Mouse (Mus musculus): ENCODE results near the gene Olfr61. TPM values are rescaled to one million over a fixed set of nuclear protein-coding genes. Genes with fewer than 3 reads are reported as not detected.
"Not testable (repeated sequence)": the region's sequence is repeated elsewhere in the genome, so short reads cannot be mapped to it uniquely, and the experiment has no call there.

Gene Olfr61
- total RNA-seq (2014; fragmentation: Nextera tagmentation), result not detected in 2 replicates
- total RNA-seq (2017), result not detected in 2 replicates

GRCm38 (mm10) chr7:140628670-140629069 lies at the start of gene Olfr61:
TSS of gene Olfr61 (plus strand) at chr7:140628970.
- ATAC-seq (replicated peaks; ENCODE audit: poor library complexity, severe bottlenecking), result not testable (repeated sequence)

GRCm38 (mm10) chr7:140600969-140601368 lies 27.8 kb upstream of the Olfr61 start, which contains the start of gene Olfr46:
TSS of gene Olfr46 (plus strand) at chr7:140601269.
- not testable (repeated sequence) for ATAC-seq (replicated peaks; ENCODE audit: poor library complexity, severe bottlenecking)

GRCm38 (mm10) chr7:140630559-140630958 lies 1.8 kb downstream of the Olfr61 start:
- no peak for ATAC-seq (replicated peaks; ENCODE audit: poor library complexity, severe bottlenecking)

GRCm38 (mm10) chr7:140646152-140646551 lies 17.4 kb downstream of the Olfr61 start, which contains the start of gene Olfr53:
TSS of gene Olfr53 (plus strand) at chr7:140646452.
- no peak for ATAC-seq (replicated peaks; ENCODE audit: poor library complexity, severe bottlenecking)

GRCm38 (mm10) chr7:140659630-140660029 lies 30.9 kb downstream of the Olfr61 start, which contains the start of gene Olfr539:
TSS of gene Olfr539 (plus strand) at chr7:140659930.
- no peak for ATAC-seq (replicated peaks; ENCODE audit: poor library complexity, severe bottlenecking)

GRCm38 (mm10) chr7:140670693-140671092 lies 41.9 kb downstream of the Olfr61 start:
- ATAC-seq (replicated peaks; ENCODE audit: poor library complexity, severe bottlenecking), result not testable (repeated sequence)

- ATAC-seq (replicated peaks; ENCODE audit: poor library complexity, severe bottlenecking), result no peak
Observed at GRCm38 (mm10) chr7:140675863-140676262, 47.1 kb downstream of the Olfr61 start.

GRCm38 (mm10) chr7:140679591-140679990 lies 50.8 kb downstream of the Olfr61 start:
- ATAC-seq (replicated peaks; ENCODE audit: poor library complexity, severe bottlenecking), result not testable (repeated sequence)

GRCm38 (mm10) chr7:140681651-140682050 lies 52.9 kb downstream of the Olfr61 start, which contains the start of gene Olfr45:
TSS of gene Olfr45 (plus strand) at chr7:140681951.
- no peak for ATAC-seq (replicated peaks; ENCODE audit: poor library complexity, severe bottlenecking)

Other genes starting within 250 kb of the Olfr61 start
- not detected in 2 replicates for gene Olfr531, start 226.1 kb upstream of the Olfr61 start, total RNA-seq (2014; fragmentation: Nextera tagmentation)
- not detected in 2 replicates for gene Olfr531, start 226.1 kb upstream of the Olfr61 start, total RNA-seq (2017)
- not detected in 2 replicates for gene Olfr532, start 207.3 kb upstream of the Olfr61 start, total RNA-seq (2014; fragmentation: Nextera tagmentation)
- gene Olfr532, start 207.3 kb upstream of the Olfr61 start, total RNA-seq (2017), result not detected in 2 replicates
- not detected in 2 replicates for gene Olfr533, start 165.6 kb upstream of the Olfr61 start, total RNA-seq (2014; fragmentation: Nextera tagmentation)
- gene Olfr533, start 165.6 kb upstream of the Olfr61 start, total RNA-seq (2017), result not detected in 2 replicates
- not detected in 2 replicates for gene Olfr535, start 144.8 kb upstream of the Olfr61 start, total RNA-seq (2014; fragmentation: Nextera tagmentation)
- not detected in 2 replicates for gene Olfr535, start 144.8 kb upstream of the Olfr61 start, total RNA-seq (2017)
- gene Olfr536, start 121.6 kb upstream of the Olfr61 start, total RNA-seq (2014; fragmentation: Nextera tagmentation), result not detected in 2 replicates
- not detected in 2 replicates for gene Olfr536, start 121.6 kb upstream of the Olfr61 start, total RNA-seq (2017)
- not detected in 2 replicates for gene Olfr538, start 61.1 kb upstream of the Olfr61 start, total RNA-seq (2014; fragmentation: Nextera tagmentation)
- not detected in 2 replicates for gene Olfr538, start 61.1 kb upstream of the Olfr61 start, total RNA-seq (2017)
- 0.15 TPM in 1 of 2 replicates, not detected in the other for gene Olfr46, start 27.7 kb upstream of the Olfr61 start, total RNA-seq (2014; fragmentation: Nextera tagmentation)
- gene Olfr46, start 27.7 kb upstream of the Olfr61 start, total RNA-seq (2017), result under 0.01 TPM in 2 replicates
- not detected in 2 replicates for gene Olfr53, start 17.5 kb downstream of the Olfr61 start, total RNA-seq (2014; fragmentation: Nextera tagmentation)
- gene Olfr53, start 17.5 kb downstream of the Olfr61 start, total RNA-seq (2017), result not detected in 2 replicates
- not detected in 2 replicates for gene Olfr539, start 31.0 kb downstream of the Olfr61 start, total RNA-seq (2014; fragmentation: Nextera tagmentation)
- gene Olfr539, start 31.0 kb downstream of the Olfr61 start, total RNA-seq (2017), result not detected in 2 replicates
- gene Olfr45, start 53.0 kb downstream of the Olfr61 start, total RNA-seq (2014; fragmentation: Nextera tagmentation), result not detected in 2 replicates
- not detected in 2 replicates for gene Olfr45, start 53.0 kb downstream of the Olfr61 start, total RNA-seq (2017)
- not detected in 2 replicates for gene Olfr541, start 68.3 kb downstream of the Olfr61 start, total RNA-seq (2014; fragmentation: Nextera tagmentation)
- gene Olfr541, start 68.3 kb downstream of the Olfr61 start, total RNA-seq (2017), result not detected in 2 replicates
- gene Cyp2e1, start 134.8 kb downstream of the Olfr61 start, total RNA-seq (2014; fragmentation: Nextera tagmentation), result not detected in 2 replicates
- gene Cyp2e1, start 134.8 kb downstream of the Olfr61 start, total RNA-seq (2017), result not detected in 2 replicates
- gene Syce1, start 158.9 kb downstream of the Olfr61 start, total RNA-seq (2014; fragmentation: Nextera tagmentation), result 0.56 and 3.1 TPM in 2 replicates
- gene Syce1, start 158.9 kb downstream of the Olfr61 start, total RNA-seq (2017), result not detected in 2 replicates
- gene Zfp941, start 193.2 kb downstream of the Olfr61 start, total RNA-seq (2014; fragmentation: Nextera tagmentation), result 0.58 and 1.4 TPM in 2 replicates
- 1.1 and 1.7 TPM in 2 replicates for gene Zfp941, start 193.2 kb downstream of the Olfr61 start, total RNA-seq (2017)
- gene Urah, start 206.0 kb downstream of the Olfr61 start, total RNA-seq (2014; fragmentation: Nextera tagmentation), result not detected in 2 replicates
- gene Urah, start 206.0 kb downstream of the Olfr61 start, total RNA-seq (2017), result not detected in 2 replicates
- gene Scgb1c1, start 216.6 kb downstream of the Olfr61 start, total RNA-seq (2014; fragmentation: Nextera tagmentation), result not detected in 2 replicates
- not detected in 2 replicates for gene Scgb1c1, start 216.6 kb downstream of the Olfr61 start, total RNA-seq (2017)
- not detected in 2 replicates for gene Odf3, start 218.8 kb downstream of the Olfr61 start, total RNA-seq (2014; fragmentation: Nextera tagmentation)
- gene Odf3, start 218.8 kb downstream of the Olfr61 start, total RNA-seq (2017), result not detected in 2 replicates
- not detected in 2 replicates for gene Gm45785, start 227.4 kb downstream of the Olfr61 start, total RNA-seq (2014; fragmentation: Nextera tagmentation)
- gene Gm45785, start 227.4 kb downstream of the Olfr61 start, total RNA-seq (2017), result not detected in 2 replicates
- gene Ric8a, start 228.0 kb downstream of the Olfr61 start, total RNA-seq (2014; fragmentation: Nextera tagmentation), result 45.0 and 45.9 TPM in 2 replicates
- 32.6 and 36.2 TPM in 2 replicates for gene Ric8a, start 228.0 kb downstream of the Olfr61 start, total RNA-seq (2017)
- gene Bet1l, start 228.6 kb downstream of the Olfr61 start, total RNA-seq (2014; fragmentation: Nextera tagmentation), result 15.2 and 21.9 TPM in 2 replicates
- 20.9 and 21.9 TPM in 2 replicates for gene Bet1l, start 228.6 kb downstream of the Olfr61 start, total RNA-seq (2017)